Mouse (Mus musculus) G1E (cell line): ENCODE measurements at regions not wholly inside any gene's neighbourhood (a gene's known extent, or its start where the extent isn't known, plus 50 kb on each side); places are given as distances from the start of the nearest gene placed in this dataset.
"Not testable (repeated sequence)": the region's sequence is repeated elsewhere in the genome, so short reads cannot be mapped to it uniquely, and the experiment has no call there.

Experiments used
- ATAC-seq: 2 replicates; pipeline ENCODE4 v1.8.0; 2016; ENCODE audit warnings: mild to moderate bottlenecking; ENCODE audit not compliant: insufficient number of reproducible peaks, poor library complexity, low FRiP score, severe bottlenecking; ENCODE audit errors: extremely low read depth
- DNase-seq: peaks from one replicate; pipeline ENCODE4 v3.0.0; 2012; ENCODE audit warnings: low spot score
- H3K27me3 ChIP-seq: 2 replicates; pipeline ENCODE4 v1.6.1; 2012; ENCODE audit warnings: mild to moderate bottlenecking, low read length, inconsistent platforms; ENCODE audit not compliant: insufficient read depth
- H3K36me3 ChIP-seq: replicated peaks from 2 replicates; pipeline ENCODE3; 2012; ENCODE audit warnings: mild to moderate bottlenecking, inconsistent platforms
- H3K4me1 ChIP-seq: 2 replicates; pipeline ENCODE4 v1.6.1; 2012; ENCODE audit warnings: low read depth, low read length, inconsistent platforms, mixed read lengths; ENCODE audit not compliant: insufficient read depth
- H3K4me3 ChIP-seq: 2 replicates; pipeline ENCODE4 v1.5.1; 2012; ENCODE audit warnings: low read depth, mild to moderate bottlenecking, inconsistent platforms, low read length, moderate library complexity, mixed read lengths
- H3K9me3 ChIP-seq: replicated peaks from 2 replicates; pipeline ENCODE4 v1.6.1; 2012; ENCODE audit warnings: inconsistent platforms
- CTCF ChIP-seq: IDR thresholded peaks from 2 replicates; pipeline ENCODE4 v1.5.1; 2012; ENCODE audit warnings: low read depth, low read length, inconsistent platforms, mixed read lengths
- GATA1 ChIP-seq: IDR thresholded peaks from 2 replicates; pipeline ENCODE4 v1.6.1; 2012; ENCODE audit warnings: borderline replicate concordance, low read length, inconsistent platforms, mixed read lengths
- GATA2 ChIP-seq: IDR thresholded peaks from 2 replicates; pipeline ENCODE4 v1.6.1; 2012; ENCODE audit warnings: low read depth, low read length, inconsistent platforms, borderline replicate concordance
- POLR2AphosphoS5 ChIP-seq: IDR thresholded peaks from 2 replicates; pipeline ENCODE4 v1.6.1; 2012; ENCODE audit warnings: low read depth, low read length, inconsistent platforms; ENCODE audit not compliant: insufficient replicate concordance
- TAL1 ChIP-seq: conservative IDR thresholded peaks from 2 replicates; pipeline ENCODE4 v1.6.1; 2012; ENCODE audit warnings: low read depth, low read length, inconsistent platforms, mixed read lengths

DNA sequence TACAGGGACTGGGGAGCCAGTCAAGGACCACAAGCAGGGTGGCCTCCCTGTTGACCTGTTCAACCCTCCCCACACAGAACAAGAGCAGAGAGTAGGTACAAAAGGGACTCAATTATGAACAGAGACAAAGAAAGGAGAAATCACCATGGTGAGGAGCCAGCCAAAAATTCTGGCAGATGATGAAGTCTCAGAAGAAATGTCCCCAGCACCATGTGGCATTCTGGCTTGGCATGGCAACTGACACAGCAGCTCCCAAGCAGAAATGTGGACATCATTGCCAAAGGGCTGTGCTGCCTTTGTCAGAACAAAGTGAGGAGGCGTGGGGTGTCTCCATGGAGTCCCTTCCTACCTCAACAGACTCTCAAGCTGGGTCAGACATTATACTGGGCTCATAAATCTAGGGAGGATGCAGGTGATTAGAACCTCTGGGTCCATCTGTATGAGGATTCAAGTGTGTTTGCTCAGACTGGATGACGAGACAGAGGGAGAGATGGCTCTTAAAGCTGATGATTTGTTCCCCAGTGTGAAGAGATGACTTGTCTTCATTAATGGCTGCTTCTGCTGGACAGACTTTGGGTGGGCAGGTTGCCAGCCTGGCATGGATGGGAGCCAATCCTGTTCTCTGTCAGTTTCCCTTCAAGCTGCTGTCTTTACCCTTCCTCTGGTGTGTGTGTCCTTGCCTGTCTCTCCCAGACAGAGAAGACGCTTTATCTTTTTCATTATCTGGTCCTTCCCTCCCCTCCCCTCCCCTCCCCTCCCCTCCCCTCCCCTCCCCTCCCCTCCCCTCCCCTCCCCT, 120.5 kb upstream of the Fhl2 start:
- Histone ChIP-seq H3K36me3 (no peaks in the 10 kb centered on the region), H3K9me3 (no peaks in the 10 kb centered on the region), H3K27me3 (no peaks in the 10 kb centered on the region; the same call in 1 of the 2 replicates), H3K4me1 (peaks cover 2% of the 10 kb centered on the region; the same call in 1 of the 2 replicates), H3K4me3 (no peak overlapping the region)
- no peak for TF ChIP-seq GATA2
- TF ChIP-seq TAL1, result no peak
- TF ChIP-seq POLR2AphosphoS5, result no peak
- TF ChIP-seq CTCF, result no peak
- TF ChIP-seq GATA1, result no peak
- ATAC-seq, result no peak
- DNase-seq, result no peak

DNA sequence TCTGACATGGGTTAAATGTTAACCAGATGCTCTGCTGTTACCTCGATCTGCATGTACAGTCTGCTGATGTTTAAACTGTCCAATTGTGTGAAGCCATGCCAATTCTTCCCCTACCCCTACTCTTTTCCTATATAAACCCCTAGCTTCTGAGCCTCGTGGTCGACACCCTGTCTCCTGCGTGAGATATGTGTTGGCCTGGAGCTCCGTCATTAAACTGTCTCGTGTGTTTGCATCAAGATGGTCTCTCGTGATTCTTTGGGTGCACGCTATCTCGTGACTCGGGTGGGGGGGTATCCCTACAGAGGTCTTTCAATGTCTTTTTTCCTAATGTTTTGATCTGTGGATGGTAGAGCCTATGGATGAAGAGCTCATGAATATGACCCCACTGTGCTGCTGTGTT, 110.9 kb upstream of the Nck2 start:
- not testable (repeated sequence) for H3K4me3 ChIP-seq, H3K4me1 ChIP-seq, H3K36me3 ChIP-seq, DNase-seq, H3K27me3 ChIP-seq, ATAC-seq
- peaks cover 18% of the 10 kb centered on the region for H3K9me3 ChIP-seq

DNA sequence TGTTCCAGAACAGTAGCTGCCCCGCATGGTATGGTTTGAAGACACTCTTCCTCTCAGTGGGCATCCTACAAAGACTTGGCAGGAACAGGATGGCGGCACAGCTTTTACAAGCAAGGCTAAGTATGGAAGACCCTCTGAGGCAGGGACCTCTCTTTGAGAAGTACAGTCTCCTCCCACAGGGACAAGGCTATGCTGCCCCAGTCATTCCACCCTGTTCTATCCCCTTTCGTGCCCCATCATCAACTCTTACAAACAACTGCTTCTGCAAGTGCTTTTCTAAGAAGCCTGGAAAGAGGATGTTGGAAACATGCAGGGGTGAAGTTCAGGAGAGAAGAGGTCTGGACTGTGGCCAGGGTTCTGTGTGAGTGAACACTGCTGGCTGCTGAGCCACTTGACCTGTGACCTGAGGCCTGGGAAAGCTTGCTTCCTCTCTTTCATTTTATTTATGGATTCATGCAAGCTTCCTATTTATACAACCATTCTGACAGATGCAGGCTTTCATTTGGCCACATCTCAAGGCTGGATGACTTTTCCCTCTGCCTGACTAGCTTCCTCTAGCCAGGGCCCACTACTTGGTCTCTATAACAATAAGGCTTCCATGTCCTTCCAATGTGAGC, 107.1 kb upstream of the Nck2 start:
- ATAC-seq, result no peak
- Histone ChIP-seq H3K36me3 (no peaks in the 10 kb centered on the region), H3K4me1 (no peaks in the 10 kb centered on the region), H3K27me3 (peaks cover 10% of the 10 kb centered on the region; the same call in 1 of the 2 replicates), H3K4me3 (no peak overlapping the region), H3K9me3 (peaks cover 17% of the 10 kb centered on the region)
- DNase-seq, result no peak
- TF ChIP-seq CTCF (no peak), GATA1 (no peak), POLR2AphosphoS5 (no peak), TAL1 (no peak), GATA2 (no peak)

DNA sequence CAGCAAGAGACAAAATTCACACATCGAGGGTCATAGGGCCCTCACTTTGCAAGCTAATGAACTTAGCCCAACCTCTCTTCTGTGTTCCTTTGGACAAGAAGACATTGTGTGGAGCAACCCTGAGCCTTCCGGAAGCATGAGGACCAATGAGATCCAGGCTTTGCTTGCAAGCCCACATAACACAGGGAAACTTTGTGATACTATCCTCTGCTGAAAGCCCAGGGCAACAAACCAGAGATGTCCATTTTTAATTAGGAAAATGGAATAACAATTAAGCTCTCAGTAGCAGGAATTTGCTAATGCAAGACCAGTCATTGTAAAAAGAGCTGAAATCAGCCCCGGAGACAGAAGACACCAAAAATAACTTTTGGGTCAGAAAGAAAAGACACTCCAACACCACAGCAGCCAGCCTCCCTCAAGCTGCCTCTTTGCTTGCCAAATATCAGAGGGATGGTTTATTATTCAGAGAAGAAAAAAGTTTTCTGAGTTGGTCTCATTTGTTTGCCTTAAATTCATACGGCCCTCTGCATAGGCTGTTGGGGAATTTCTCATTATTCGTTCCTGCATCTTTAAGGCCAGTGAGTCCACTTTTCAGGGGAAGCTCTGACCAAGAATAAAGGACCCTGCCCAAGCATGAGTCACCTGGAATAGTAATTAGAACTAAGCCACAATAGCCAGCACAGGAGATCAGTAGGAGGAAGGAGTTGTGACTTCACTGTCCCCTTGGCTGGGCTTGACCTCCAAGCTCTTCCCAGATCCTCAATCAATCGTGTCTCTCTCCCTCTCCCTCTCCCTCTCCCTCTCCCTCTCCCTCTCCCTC, 106.1 kb upstream of the Nck2 start:
- H3K27me3 ChIP-seq, result peaks cover 4% of the 10 kb centered on the region; the same call in 1 of the 2 replicates
- no peak for TF ChIP-seq TAL1
- no peak for TF ChIP-seq GATA2
- TF ChIP-seq POLR2AphosphoS5, result no peak
- no peak for TF ChIP-seq GATA1
- TF ChIP-seq CTCF, result no peak
- H3K4me1 ChIP-seq, result no peaks in the 10 kb centered on the region
- DNase-seq, result no peak
- H3K9me3 ChIP-seq, result peaks cover 8% of the 10 kb centered on the region
- no peak for ATAC-seq
- no peaks in the 10 kb centered on the region for H3K36me3 ChIP-seq
- no peak overlapping the region for H3K4me3 ChIP-seq

DNA sequence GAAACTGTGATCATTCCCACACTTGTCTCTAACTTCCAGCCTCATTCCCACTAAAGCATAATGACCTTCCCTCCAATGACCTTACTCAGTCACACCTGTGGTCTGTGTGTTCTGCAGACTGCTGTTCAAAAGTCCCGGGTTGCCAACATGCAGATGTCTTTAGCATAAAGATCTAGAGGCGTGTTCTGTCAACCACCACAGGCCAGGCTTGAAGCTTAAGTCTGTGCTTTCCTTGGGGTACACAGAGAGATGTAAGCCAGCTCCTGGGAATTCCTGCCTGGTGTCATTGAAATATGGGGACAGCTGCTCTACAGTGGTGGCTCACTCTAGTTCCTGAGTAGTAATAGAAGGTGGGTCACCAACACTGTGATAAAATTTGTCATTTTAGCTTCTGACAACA, 101.5 kb upstream of the Nck2 start:
- no peak for ATAC-seq
- no peaks in the 10 kb centered on the region for H3K9me3 ChIP-seq

DNA sequence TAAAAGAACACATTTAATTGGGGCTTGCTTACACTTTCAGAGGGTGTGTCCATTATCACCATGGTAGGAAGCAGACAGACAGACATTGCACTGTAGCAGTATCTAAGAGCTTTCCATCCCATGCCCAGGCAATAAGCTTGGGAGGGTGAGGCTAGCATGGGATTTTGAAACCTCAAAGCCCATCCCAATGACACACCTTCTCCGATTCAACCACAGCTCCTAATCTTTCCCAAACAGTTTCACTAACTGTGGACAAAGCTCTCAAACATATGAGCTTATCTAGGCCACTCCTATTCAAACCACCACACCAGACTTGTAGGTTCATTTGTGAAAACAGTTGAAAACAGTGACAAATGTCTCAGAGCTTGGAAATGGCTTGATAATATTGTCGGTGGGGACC, 101.0 kb upstream of the Nck2 start:
- ATAC-seq (no peak), DNase-seq (no peak)
- H3K27me3 ChIP-seq, result no peaks in the 10 kb centered on the region; the same call in 1 of the 2 replicates
- no peaks in the 10 kb centered on the region for H3K36me3 ChIP-seq
- no peaks in the 10 kb centered on the region for H3K4me1 ChIP-seq
- H3K9me3 ChIP-seq, result no peaks in the 10 kb centered on the region
- TF ChIP-seq CTCF (no peak), TAL1 (no peak), GATA1 (no peak), GATA2 (no peak), POLR2AphosphoS5 (no peak)
- H3K4me3 ChIP-seq, result no peak overlapping the region

More for the DNA sequence above, 101.5 kb upstream of the Nck2 start:
- DNase-seq, result no peak
- no peak for TF ChIP-seq GATA2
- TF ChIP-seq GATA1, result no peak
- TF ChIP-seq CTCF, result no peak
- no peak for TF ChIP-seq TAL1
- no peak for TF ChIP-seq POLR2AphosphoS5
- no peaks in the 10 kb centered on the region; the same call in 1 of the 2 replicates for H3K27me3 ChIP-seq
- no peak overlapping the region for H3K4me3 ChIP-seq
- H3K36me3 ChIP-seq, result no peaks in the 10 kb centered on the region
- no peaks in the 10 kb centered on the region for H3K4me1 ChIP-seq
